Mouse (Mus musculus): ENCODE measurements around the gene Trnau1ap.

DNA sequence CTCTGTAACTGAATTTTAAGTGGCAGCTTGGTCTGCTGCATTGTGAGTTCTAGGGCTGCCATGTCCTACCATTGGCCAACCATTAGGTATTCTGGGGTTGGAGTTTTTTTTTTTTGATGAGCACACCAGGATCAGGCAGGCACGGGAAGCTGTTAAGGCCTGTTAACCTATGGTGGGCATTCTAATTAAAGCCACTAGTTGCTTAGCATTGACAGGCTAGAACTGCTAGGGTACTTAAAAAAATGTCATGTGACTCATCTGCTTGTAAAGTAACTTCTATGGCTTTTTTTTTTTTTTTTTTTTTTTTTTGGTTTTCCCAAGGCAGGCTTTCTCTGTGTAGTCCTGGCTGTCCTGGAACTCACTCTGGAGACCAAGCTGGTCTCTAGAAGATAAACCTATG is 18.1 kb downstream of the Trnau1ap start:
- no peak for TF ChIP-seq CTCF (conservative IDR thresholded peaks at IDR 0.05; ENCODE audit: low read length)
- TF ChIP-seq POU5F1 (IDR thresholded peaks at IDR 0.05; ENCODE audit: borderline replicate concordance, low read length): no peak

All from E14TG2a.4 (cell line).